Mouse (Mus musculus): Measurements from ENCODE around the gene Efemp1. TPM values are rescaled to one million over a fixed set of nuclear protein-coding genes. Genes with fewer than 3 reads are reported as not detected.

Gene Efemp1
- 10 to 100 TPM; 17.1 to 17.7 TPM for total RNA-seq (2021)
- long read RNA-seq, experiment 1, transcript Efemp1-201 (11 exons, 2,037 nt) = major isoform, 15 of 26 reads
- long read RNA-seq, experiment 1, partial matches to known transcripts = 7 of 26 reads
- long read RNA-seq, experiment 1, other reads (novel, unspliced or antisense) = 4 of 26 reads
- long read RNA-seq, experiment 2, transcript Efemp1-201 (11 exons, 2,037 nt) = major isoform, 17 of 20 reads
- long read RNA-seq, experiment 2, partial matches to known transcripts = 1 of 20 reads
- long read RNA-seq, experiment 2, other reads (novel, unspliced or antisense) = 2 of 20 reads

- DNase-seq (ENCODE audit: low spot score in 2 of 2) = peak; percentile 18 to 33
Measured at GRCm38 (mm10) chr11:28853102-28853800, at the start of gene Efemp1. Gene Efemp1, plus strand, starts transcription at chr11:28853204.

DNA sequence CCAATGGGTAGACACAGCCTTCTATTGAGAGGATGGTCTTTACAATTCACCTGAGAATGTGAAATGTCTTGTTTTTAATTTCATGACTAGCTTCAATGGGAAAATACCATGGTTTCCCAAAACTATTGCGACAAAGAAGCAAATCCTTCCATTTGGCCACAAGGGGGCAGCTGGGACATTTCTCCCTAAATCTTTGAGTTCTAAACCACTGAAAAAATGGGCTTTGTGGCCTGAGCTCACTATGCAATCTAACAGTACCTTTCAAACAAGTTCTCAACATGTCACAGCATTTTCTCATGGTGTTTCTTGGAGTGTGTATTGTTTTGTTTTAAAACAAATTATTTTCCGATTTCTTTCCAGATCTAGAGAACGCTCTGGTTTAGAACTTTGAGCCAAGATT is 44.3 kb upstream of the Efemp1 start:
- peak; percentile 12 to 18 for DNase-seq (ENCODE audit: low spot score in 2 of 2)

GRCm38 (mm10) chr11:28811874-28812273 is 41.1 kb upstream of the Efemp1 start:
- DNase-seq (ENCODE audit: low spot score in 2 of 2) = peak in 1 of 2 experiments; percentile 7

DNA sequence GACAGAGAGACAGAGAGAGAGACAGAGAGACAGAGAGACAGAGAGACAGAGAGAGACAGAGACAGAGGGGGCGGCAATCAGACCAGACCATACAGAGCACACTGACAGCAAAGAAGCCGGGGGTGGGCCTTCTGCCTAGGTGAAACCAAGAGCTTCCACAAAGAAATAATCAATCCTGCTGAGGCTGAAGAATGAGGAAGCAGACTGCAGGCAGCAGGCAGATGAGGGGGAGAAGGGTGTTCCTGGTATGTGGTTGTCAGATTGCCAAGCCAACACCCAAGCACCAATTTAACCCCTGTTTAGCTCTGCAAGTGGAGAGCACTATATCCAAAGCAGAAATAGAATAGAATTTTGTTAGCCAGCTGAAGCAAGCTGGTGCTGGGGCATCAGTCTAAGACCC is 40.4 kb upstream of the Efemp1 start:
- no peak for DNase-seq (ENCODE audit: low spot score in 2 of 2)

DNA sequence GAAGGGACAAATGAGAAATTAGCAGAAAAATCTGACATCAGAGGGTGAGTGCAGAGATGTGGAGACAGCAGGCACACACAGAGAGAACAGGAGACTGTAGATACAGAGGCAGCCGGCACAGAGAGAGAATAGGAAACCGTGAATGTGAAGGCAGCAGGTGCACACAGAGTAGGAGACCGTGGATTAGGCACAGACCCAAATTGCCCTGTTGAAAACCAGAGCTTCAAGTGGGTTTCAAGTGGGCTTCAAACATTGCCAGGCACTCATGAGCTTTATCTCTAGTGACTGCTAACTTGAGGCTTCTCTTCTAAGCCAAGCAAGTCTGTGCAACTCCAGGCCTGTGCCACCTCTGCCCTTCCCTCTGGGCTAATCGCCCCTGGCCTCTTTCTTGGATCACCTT is 35.6 kb upstream of the Efemp1 start:
- DNase-seq (ENCODE audit: low spot score in 2 of 2) = no peak

DNA sequence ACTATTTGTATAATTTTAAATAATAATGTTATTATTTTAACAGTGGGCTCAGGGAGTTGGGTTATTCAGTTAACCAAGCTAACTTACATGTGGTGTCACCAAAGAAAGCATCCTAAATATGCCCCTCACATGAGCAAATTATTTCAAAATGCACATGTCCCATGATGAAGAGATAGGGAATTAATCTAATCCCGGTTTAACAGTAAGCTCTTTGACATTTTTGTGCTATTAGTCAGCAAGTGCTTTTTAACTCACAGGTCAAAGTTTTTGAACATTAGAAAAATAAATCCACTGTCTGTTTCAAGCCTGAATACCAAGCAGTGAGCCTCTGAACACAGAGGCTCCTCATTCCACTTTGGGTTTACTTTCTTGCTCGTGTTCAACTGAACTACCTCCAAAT is 26.1 kb upstream of the Efemp1 start:
- no peak for DNase-seq (ENCODE audit: low spot score in 2 of 2)

GRCm38 (mm10) chr11:28833809-28834208 is 19.2 kb upstream of the Efemp1 start:
- DNase-seq (ENCODE audit: low spot score in 2 of 2) = no peak

DNA sequence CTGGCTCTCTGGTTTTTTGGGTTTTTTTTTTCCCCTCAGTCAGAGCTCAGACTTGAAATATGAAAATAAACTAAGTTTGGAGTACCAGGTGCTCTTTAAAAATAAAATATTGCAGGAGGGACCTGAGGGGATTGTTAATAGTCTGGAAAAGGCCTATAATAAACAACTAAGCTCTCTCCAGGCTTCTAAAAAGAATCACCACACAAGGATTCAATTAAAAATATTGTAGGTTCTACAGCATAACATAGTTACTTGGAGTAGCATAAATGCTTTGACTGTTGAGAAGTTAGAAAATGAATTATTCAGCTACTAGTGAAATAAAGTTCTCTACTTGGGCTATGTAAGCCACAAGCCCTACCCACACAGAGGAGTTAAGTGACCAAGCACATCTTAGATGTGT is 17.9 kb upstream of the Efemp1 start:
- no peak for DNase-seq (ENCODE audit: low spot score in 2 of 2)

- no peak for DNase-seq (ENCODE audit: low spot score in 2 of 2)
Measured at GRCm38 (mm10) chr11:28849841-28850240, 3.2 kb upstream of the Efemp1 start.

DNA sequence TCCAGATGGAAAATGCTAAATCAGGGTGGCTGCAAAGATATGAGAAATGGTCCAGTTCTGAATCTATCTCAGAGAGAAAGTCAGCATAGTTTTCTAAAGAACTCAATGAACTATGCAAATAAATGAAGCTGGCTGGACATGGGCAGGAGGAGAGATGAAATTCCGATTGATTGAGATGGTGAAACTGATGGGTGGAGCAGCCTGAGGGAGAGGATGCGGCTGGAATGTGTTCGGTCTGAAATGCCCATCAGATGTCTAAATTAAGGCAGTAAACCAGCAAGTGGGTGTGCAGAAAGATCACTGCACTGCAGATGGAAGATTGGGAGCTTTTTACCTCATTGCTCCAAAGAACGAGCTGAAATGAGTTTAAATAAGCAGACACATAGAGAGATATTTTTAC is 1.4 kb upstream of the Efemp1 start:
- no peak for DNase-seq (ENCODE audit: low spot score in 2 of 2)

- DNase-seq (ENCODE audit: low spot score in 2 of 2) = no peak
Measured at GRCm38 (mm10) chr11:28852361-28852919, 564 bp upstream of the Efemp1 start.

DNA sequence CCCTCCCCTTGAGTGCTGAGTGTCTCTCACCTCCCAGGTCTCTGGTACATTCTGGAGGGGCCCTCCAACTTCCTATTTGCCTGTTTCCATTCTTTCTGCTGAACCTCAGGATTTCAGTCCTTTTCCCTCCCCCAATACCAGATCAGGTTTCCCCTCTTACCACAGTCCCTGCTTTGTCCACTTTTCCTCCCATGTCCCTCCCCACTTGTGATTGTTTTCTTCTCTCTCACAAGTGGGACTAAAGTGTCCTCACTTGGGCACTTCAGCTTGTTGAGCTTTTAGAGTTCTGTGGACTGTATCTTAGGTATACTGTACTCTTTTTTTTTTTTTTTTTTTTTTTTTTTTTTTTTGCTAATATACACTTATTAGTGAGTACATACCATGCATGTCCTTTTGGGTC is 6.1 kb downstream of the Efemp1 start:
- no peak for DNase-seq (ENCODE audit: low spot score in 2 of 2)

GRCm38 (mm10) chr11:28869129-28869528 is 16.1 kb downstream of the Efemp1 start:
- DNase-seq (ENCODE audit: low spot score in 2 of 2) = no peak

- no peak for DNase-seq (ENCODE audit: low spot score in 2 of 2)
Measured at GRCm38 (mm10) chr11:28881381-28881976, 28.5 kb downstream of the Efemp1 start.

- DNase-seq (ENCODE audit: low spot score in 2 of 2) = no peak
Measured at GRCm38 (mm10) chr11:28883106-28883505, 30.1 kb downstream of the Efemp1 start.

DNA sequence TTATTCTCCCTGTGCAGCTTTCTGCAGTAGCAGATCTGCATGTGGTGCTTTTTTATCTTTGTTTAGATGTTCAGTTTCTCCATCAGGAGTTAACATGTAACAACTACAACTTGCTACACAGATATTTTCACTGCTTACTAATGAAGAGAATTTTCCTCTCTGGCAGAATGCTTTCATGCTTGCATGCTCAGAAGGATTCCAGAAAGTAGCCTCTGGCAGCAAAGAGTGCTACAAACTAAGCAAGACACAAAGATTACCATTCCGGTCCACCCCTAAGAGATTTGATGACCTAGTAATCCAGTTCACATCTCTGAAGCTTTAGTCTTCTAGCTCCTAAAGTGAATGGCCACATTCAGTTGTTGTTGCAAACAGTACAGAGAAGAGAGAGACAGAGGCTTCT is 36.5 kb downstream of the Efemp1 start:
- no peak for DNase-seq (ENCODE audit: low spot score in 2 of 2)

- DNase-seq (ENCODE audit: low spot score in 2 of 2) = no peak
Measured at GRCm38 (mm10) chr11:28891515-28891914, 38.5 kb downstream of the Efemp1 start.

GRCm38 (mm10) chr11:28899420-28899819 is 46.4 kb downstream of the Efemp1 start:
- no peak for DNase-seq (ENCODE audit: low spot score in 2 of 2)

GRCm38 (mm10) chr11:28904596-28904995 is 51.6 kb downstream of the Efemp1 start:
- no peak for DNase-seq (ENCODE audit: low spot score in 2 of 2)

DNA sequence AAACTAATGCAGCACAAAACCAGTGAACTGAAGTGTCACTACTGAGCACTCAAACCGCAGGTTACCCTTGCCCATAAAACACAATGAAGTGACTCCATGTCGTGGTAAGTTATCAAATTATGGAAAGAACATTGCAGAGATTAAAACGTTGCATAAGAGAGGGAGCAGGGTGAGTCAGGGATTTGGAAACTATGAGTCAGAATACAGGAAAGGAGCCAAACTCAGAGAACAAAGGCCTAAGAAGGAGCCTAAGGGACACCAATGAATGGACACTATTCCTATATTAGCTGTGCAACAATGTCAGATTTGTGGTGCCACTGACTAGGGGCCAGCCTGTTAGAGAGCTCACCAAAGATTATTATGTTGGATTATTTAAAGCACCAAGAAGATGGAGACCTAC is 53.3 kb downstream of the Efemp1 start:
- no peak for DNase-seq (ENCODE audit: low spot score in 2 of 2)

DNA sequence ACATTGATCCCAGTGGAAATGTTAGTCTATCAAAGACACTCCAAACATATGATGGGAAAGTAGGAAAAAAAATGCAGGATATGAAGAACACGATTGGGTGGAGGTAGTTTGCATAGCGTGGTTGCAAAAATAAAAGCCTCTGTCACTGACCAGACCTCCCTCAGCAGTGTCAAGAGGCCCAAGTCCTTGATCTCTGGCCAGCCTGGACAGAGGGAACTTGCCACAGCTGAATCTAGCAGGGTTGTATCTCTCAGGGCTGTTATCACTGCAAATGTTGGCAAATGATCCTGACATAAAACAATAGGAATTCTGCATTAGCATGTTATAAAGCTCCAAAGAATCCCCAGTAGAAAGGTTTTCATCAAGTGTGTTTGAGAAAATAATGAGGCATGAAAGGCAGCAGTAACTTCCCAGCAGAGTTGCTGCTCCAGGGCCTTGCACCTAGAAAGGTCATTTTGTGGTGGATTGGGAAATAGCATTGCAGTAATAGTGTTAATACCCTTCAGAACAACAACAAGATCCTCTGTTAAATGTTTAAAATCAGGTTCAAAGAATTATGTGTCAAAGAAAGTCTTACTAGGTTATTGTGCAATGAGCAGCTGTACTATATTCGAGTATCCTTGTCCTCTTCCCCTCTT is 56.0 kb downstream of the Efemp1 start:
- no peak for DNase-seq (ENCODE audit: low spot score in 2 of 2)
